ENCODE assay signal across 10 mouse cellular contexts in the genomic region with DNA sequence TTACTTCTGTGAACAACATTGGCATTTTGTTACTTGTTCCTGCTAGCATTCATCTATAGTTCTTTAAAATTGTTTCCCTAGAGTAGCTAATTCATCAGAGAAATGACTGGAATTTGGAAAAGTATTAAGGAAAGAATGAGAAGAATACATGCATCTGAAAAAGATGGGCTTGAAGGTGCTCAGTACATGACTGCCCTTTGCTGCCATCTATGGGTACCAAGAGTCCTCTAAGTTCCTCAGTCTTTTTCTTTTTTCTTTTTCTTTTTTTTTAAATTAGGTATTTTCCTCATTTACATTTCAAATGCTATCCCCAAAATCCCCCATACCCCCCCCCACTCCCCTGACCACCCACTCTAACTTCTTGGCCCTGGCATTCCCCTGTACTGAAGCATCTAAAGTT. TPM values are rescaled to one million over a fixed set of nuclear protein-coding genes. Genes with fewer than 3 reads are reported as not detected.
DNase-seq lines count a peak whose midpoint lies in the region; ATAC-seq and TF ChIP-seq lines count a peak whose summit lies in the region.
"Had no signal": no experiment of that assay in that cellular context is flagged by ENCODE, and none has a peak within 500 bp of the region (broad histone marks: within the 10 kb centered on the region; RNA-seq: fewer than 3 reads in every experiment).

No protein-coding gene starts in this region.

- TF ChIP-seq POLR2A in liver, adult 2 months (IDR thresholded peaks at IDR 0.05; ENCODE audit: extremely low read depth, insufficient read depth, low read length) = no peak

- H3K79me2 ChIP-seq in liver, adult 2 months (ENCODE audit: control insufficient read depth, insufficient read depth, low read length) = no peaks in the 10 kb centered on the region

- ATAC-seq in forebrain, postnatal 0 days = no peak
- ATAC-seq in inflammation-experienced regulatory T-cells, adult 6 months = peak; percentile 67

- no peaks in the 10 kb centered on the region for H3K36me3 ChIP-seq in forebrain, postnatal 0 days (ENCODE audit: insufficient read depth)
- no peaks in the 10 kb centered on the region for H3K36me3 ChIP-seq in forebrain, embryonic 10.5 days (replicated peaks)
- H3K36me3 ChIP-seq in liver, adult 2 months (ENCODE audit: control insufficient read depth, insufficient read depth, low read length) = no peaks in the 10 kb centered on the region
- H3K36me3 ChIP-seq: hindbrain, embryonic 13.5 days had no signal

- no peaks in the 10 kb centered on the region for H3K27me3 ChIP-seq in forebrain, postnatal 0 days (ENCODE audit: insufficient read depth, low read length)
- no peaks in the 10 kb centered on the region; the same call in 1 of the 2 replicates for H3K27me3 ChIP-seq in forebrain, embryonic 10.5 days (ENCODE audit: poor library complexity, severe bottlenecking)
- H3K27me3 ChIP-seq in liver, adult 2 months (ENCODE audit: control insufficient read depth, insufficient read depth, low read length) = no peaks in the 10 kb centered on the region
- H3K27me3 ChIP-seq: hindbrain, embryonic 13.5 days had no signal

- no peak overlapping the region for H3K4me3 ChIP-seq in forebrain, postnatal 0 days (ENCODE audit: low read depth, low read length)
- H3K4me3 ChIP-seq in forebrain, embryonic 10.5 days = no peak overlapping the region
- H3K4me3 ChIP-seq in liver, adult 2 months (ENCODE audit: insufficient read depth, low read depth, low read length) = no peak overlapping the region
- H3K4me3 ChIP-seq: hindbrain, embryonic 13.5 days had no signal

- no peak overlapping the region for H3K9ac ChIP-seq in forebrain, postnatal 0 days
- no peak overlapping the region for H3K9ac ChIP-seq in liver, adult 2 months (ENCODE audit: low read depth, low read length)
- H3K9ac ChIP-seq: hindbrain, embryonic 13.5 days had no signal

- no peak for DNase-seq in forebrain, postnatal 0 days
- DNase-seq in forebrain, embryonic 10.5 days (ENCODE audit: extremely low spot score, low spot score) = no peak
- peak; percentile 5 for DNase-seq in liver, adult 2 months (ENCODE audit: extremely low read depth, low read depth, low spot score)
- DNase-seq in liver (no peak), ES-CJ7 (ENCODE audit: low read depth, low spot score) (peak; percentile 11)
- no peak for DNase-seq in ovary, postnatal 10 days (ENCODE audit: low spot score)
- no peak for DNase-seq in gastrocnemius, adult 18-20 months (ENCODE audit: low spot score)

- H3K9me3 ChIP-seq in forebrain, postnatal 0 days (ENCODE audit: low read length) = no peaks in the 10 kb centered on the region
- H3K9me3 ChIP-seq in forebrain, embryonic 10.5 days = no peaks in the 10 kb centered on the region
- H3K9me3 ChIP-seq: hindbrain, embryonic 13.5 days had no signal

- TF ChIP-seq CTCF in forebrain, postnatal 0 days (IDR thresholded peaks at IDR 0.05; ENCODE audit: low read depth) = peak; percentile 30; the same call in 1 of the 2 replicates
- TF ChIP-seq CTCF in liver, adult 2 months (IDR thresholded peaks at IDR 0.05; ENCODE audit: low read depth, low read length) = peak; percentile 18; the same call in 1 of the 2 replicates

- H3K27ac ChIP-seq in forebrain, postnatal 0 days (ENCODE audit: low read depth, low read length) = no peak overlapping the region
- H3K27ac ChIP-seq in forebrain, embryonic 10.5 days = no peak overlapping the region
- H3K27ac ChIP-seq in liver, adult 2 months (replicated peaks; ENCODE audit: insufficient read depth, low read depth, low read length) = no peak overlapping the region
- H3K27ac ChIP-seq: hindbrain, embryonic 13.5 days had no signal

- no peak overlapping the region for H3K4me2 ChIP-seq in forebrain, postnatal 0 days (ENCODE audit: low read depth)
- H3K4me2 ChIP-seq: hindbrain, embryonic 13.5 days had no signal

- no peaks in the 10 kb centered on the region for H3K4me1 ChIP-seq in forebrain, postnatal 0 days (ENCODE audit: insufficient read depth)
- no peaks in the 10 kb centered on the region for H3K4me1 ChIP-seq in forebrain, embryonic 10.5 days
- no peaks in the 10 kb centered on the region for H3K4me1 ChIP-seq in liver, adult 2 months (ENCODE audit: control insufficient read depth, insufficient read depth, low read length)
- H3K4me1 ChIP-seq: hindbrain, embryonic 13.5 days had no signal

RNA-seq across cellular contexts. Expression of a gene that starts 11.3 kb away (rescaled TPM):
- total RNA-seq in forebrain, postnatal 0 days (2014; rRNA removed) = 0.08 and 0.10 TPM in 2 replicates
- polyA plus RNA-seq in forebrain, postnatal 0 days (2015; fragmentation: Nextera tagmentation; extraction: Ambion mirVana) = 0.03 TPM in 1 of 2 replicates, not detected in the other
- 0.30 and 0.32 TPM in 2 replicates for polyA plus RNA-seq in forebrain, embryonic 10.5 days (2016; fragmentation: Nextera tagmentation; extraction: Ambion mirVana)
- 0.13 and 0.18 TPM in 2 replicates for total RNA-seq in liver, adult 2 months (2014; rRNA removed)
- polyA plus RNA-seq in liver, adult 2 months (2012; rRNA removed) = not detected in 2 replicates
- not detected for polyA plus RNA-seq in inflammation-experienced regulatory T-cells, adult 6 months (2017; shearing (Covaris generic))
- total RNA-seq in gastrocnemius, adult 18-20 months (2021) = not detected
- total RNA-seq: heart, adult 18-20 months had no signal
- polyA plus RNA-seq: hindbrain, embryonic 13.5 days had no signal

Comparison
In these comparisons a context has a peak if more than half of its experiments do, and no peak if none do; other contexts are left out.
1. DNase-seq: peak in liver, adult 2 months (single experiment) and ES-CJ7 (single experiment); none in forebrain, postnatal 0 days (single experiment), forebrain, embryonic 10.5 days (single experiment), liver (single experiment), ovary, postnatal 10 days (single experiment) and gastrocnemius, adult 18-20 months (single experiment).